Mouse (Mus musculus) naive thymus-derived CD4-positive, alpha-beta T cell, adult 2 months (primary cell): ENCODE results near the gene Adam15.

Experiments
- DNase-seq: peaks from one replicate; pipeline ENCODE4 v3.0.0-alpha.2; 2011; ENCODE audit warnings: low read depth

Adam15 gene

DNA sequence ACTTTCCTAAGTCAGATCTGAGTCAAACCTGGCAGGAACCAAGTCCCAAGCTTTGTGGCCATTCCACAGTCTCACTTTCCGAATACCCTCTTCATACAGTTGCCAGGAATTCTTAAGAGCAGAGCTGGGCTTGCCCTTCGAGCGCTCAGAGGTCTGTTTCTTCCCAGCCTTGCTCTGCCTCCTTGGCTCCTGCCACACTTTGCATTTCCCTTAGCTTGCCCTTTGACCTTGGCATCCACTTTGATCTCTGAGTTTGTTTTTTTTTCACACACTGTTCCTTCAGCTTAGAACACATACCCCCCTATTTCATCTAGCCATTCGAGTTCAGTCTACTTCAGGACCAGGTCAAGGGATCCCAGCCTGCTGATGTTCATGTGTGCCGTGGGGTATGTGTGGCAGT, 1.5 kb upstream of the Adam15 start:
- no peak for DNase-seq

DNA sequence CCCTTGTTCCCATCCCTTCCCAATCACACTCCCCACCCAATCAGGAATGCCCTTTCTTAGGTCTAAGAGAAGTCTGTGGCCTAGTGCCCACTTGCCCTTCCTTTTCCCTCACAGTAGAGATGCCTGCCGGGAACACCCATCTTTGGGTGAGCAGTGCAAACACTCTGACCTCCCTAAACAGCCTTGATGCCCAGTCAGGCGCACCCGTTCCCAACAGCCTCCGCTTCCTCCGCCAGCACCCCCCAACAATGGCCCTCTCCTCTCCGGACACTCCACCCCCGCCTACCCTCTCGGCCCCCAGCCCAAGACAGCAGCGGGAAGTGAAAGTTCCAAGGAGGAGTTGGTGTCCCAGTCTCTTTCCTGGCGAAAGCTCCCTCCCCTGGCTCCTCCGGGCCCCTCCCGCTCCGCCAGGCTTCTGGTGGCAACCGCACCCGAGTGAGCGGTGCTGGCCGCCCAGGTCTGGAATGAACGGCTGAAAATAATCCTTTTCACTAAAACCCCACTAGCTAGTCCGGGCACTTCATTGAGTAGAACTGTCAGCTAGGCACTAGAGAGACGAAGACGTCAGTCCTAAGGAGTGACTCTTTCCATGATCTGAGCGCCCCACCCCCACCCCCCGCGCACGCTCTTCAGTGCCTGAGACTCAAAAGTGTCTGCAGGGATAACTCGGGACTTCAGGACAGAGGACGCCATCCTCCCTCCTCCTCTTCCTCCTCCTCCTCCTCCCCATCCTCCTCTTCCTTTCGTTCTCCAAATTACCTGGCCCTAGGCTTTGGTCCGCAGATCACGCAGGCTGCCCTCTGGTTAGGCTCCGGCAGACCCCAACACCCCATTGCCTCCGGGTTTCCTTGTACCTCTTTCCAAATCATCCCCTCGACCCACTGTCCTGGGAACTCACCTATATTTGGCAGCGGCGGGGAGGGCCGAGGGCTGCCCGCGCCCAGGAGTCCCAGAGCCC, 606 bp downstream of the Adam15 start:
- peak; percentile 70 for DNase-seq

DNA sequence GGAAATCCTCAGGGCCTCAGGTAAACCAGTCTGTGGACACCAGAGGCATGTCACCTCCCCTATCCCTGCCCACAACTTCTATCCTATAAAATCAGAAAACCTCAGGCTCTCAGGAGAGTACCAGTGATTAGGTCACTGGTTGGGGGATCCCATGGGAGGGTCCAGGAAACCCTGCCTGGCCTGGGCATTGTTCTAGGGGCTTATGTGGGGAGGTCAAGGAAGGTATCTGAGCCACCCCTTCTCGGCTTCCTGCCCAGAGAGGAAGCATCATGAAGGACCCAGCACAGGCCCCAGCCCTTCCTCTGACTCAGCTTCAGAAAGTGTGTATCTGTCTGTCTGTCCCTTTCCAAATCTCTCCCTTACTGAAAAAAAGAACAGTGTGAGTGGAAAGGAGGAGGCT, 1.9 kb downstream of the Adam15 start:
- DNase-seq, result no peak

DNA sequence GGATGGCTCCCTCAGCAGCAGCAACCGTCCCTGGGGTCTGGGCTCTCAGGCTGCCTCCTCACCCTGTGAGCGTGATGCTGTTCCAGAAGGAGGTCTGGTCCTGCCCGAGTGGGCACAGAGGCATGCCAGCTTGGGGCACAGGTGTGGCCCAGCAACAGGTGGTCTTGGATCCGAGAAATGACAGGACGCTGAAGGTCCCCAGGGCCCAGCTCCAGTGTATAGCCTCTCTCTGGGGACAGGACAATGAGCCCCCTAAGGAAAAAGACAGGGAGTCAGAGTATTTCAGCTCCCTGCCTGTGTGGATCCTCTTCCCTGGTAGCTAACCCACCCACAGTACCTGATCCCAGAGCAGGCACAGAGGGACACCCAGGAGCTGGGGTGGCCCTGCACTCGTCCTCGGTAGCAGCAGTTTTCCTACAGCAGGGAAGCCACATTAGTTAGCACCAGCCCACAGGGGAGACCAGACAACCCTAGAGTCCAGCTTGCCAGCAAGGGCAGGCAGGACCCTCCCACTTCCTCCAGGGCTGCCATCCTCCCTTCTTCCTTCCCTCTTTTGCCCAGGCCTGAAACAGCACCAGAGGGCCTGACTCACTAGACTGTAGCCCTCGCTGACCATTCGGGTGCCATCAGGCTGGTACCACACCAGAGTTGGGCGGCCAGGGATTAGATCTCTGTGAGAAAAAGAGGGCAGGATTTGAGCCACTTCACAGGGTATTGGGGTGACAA, 2.8 kb downstream of the Adam15 start:
- DNase-seq, result no peak

DNA sequence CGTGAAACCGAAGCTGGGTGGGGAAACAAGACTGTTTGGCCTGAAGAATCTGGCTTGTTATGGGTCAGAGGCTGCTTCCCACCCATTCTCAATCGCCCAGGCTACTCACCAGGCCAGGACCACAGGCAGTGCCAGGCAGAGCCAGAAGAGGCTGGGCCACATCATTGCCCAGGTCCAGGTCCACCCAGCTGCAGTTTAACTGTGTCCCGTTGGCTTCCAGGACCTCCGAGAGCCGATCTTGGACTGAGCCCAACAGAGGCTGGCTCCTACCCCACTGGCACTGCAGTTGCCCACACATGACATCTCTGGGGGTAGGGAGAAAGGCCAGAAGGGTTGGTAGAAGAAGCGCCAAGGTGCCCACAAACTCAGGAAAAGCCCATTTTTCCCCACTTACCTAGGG, 6.5 kb downstream of the Adam15 start:
- DNase-seq, result no peak

DNA sequence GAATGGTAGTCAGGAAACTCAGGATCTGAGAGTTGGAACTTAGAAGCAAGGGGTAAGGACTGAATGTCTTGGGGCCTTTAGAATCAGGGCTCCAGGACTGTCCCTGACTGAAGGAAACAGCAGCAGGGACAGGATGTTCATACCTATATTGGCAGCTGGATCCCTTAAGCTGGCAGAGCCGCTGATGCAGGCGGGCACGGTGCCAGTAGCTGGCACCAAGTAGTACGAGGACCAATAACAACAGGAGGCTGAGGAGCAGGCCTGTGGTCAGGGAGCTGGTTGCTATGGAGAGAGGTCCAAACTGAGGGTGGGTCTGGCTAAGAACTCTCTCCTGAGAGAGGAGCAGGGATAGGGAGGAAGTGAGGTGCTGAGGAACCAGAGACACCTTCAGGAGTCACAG, 8.0 kb downstream of the Adam15 start:
- DNase-seq, result no peak

DNA sequence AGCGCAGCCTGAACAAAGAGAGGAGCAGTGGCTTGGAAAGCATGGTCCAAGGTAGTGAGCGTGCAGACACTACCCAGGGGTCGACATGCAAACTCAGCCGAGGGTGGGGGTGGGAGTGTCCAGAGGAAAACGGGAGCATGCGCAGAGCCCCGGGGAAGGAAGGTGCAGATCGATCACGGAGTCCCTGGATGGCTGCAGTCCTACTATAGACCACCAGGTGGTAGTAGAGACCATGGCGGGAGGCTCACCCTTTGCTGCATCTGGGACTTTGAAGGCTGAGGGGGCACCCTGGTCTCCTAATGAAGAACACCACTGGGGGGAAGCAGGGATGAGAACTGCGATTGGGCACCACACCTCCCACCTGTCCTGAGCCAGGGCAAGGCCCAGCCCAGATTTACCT, 9.3 kb downstream of the Adam15 start:
- peak; percentile 89 for DNase-seq

DNA sequence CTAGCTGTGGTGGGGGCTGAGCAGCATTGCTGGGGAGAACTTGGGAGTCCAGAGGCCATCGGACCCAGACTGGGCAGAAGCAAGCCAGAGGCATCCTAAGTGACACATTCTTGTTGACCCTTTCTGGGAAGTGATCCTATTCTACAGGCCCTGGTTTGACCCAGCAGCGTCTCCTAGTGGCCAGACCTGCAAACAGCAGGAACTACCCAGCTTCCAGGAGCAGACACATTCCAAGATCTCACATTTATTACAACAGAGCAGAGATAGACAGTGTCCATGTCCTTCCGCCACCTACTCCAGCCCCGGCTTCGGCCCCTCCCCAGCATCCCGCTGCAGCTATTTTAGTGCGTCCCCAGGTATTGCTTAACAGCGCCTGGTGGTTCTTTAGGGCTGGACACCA, 10.4 kb downstream of the Adam15 start:
- DNase-seq, result peak; percentile 80

DNA sequence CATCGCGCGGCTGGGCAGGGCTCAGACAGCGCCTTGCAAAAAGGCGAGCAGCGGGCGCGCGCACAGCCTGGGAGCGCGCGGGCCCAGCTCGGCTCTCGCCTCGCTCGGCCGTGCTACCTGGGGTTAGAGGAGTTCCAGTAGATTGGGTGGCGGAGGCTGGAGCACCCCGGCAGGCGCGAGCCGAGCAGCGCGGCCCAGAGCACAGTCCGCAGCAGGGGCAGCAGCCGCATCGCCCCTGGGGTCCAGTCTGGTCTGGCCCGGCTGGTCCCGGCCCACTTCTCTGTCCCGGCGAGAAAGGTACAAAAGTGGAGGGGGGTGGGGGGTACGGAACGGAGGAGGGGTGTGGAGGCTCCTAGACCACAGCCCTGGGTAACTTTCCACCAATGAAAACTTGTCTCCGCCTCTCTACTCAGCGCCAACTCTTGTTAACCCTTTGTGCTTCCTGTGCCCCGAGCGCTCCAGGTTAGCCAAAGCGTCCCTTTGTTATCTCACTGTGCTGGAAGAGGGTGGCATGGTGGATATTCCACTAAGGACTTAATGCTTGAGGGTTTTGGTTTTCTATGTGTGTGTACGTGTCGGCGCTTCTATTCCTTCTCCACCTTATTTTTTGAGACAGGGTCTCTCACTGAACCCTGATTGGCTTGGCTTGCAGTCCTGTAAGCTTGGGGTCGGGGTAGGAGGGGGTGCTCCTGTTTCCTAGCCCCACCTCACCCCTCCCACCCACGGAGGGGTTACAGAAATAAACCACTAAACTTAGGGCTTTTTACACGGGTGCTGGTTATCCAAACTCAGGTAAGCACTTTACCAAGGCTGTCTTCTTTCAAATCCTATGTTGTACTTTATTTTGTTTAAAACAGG, 11.8 kb downstream of the Adam15 start, which contains the start of gene Efna4:
Efna4 (minus strand) TSS at position 308 of the 858 bp plus-strand sequence.
- peak; percentile 69 for DNase-seq

DNA sequence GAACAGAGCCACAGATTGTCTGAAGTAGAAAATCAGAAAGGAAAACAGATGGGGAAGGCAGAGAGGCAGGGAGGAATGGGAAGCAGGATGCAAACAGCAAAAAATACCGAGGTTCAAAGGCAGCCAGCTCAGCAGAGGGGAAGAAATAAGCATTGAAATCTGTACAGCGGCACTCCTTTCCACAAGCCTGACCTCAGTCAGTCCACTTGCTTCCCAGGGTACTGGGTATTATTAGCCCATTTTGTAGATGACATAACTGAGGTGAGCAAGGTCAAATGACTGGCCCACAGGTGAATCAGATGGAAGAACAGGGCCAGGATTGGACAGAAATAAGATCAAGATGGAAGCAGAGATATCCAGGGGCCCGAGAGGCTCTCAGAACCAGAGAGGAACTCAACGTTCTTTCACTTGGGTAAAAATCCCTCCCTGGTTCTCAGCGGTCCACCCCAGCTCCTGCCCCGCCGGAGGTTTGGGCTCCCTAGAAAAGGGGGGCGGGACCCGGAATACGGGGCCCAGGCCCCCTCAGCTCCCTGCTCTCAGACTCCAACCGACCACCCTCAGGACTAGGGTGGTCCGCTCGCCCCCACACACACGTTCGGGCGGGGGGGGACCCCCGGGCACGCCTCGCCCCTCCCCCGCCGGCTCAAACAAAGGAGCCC, 12.6 kb downstream of the Adam15 start:
- DNase-seq, result no peak

DNA sequence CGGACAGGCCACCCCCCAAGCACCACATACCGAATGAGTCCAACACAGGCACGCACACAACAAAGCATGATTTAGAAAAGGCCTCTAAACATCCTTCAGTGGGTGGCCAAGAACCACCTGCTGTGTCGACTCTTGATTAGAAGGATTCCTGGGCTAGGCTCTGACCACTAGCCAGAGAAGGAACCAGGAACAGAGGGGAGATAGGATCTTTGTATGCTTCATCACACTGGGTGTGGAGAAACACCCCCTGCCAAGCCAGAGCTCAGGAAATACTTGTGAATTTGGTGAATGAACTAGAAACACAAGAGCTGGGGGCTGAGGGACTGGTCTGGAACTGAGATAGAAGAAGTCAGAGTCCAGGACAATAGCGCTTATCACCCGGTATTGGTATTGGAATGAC, 13.3 kb downstream of the Adam15 start:
- no peak for DNase-seq

DNA sequence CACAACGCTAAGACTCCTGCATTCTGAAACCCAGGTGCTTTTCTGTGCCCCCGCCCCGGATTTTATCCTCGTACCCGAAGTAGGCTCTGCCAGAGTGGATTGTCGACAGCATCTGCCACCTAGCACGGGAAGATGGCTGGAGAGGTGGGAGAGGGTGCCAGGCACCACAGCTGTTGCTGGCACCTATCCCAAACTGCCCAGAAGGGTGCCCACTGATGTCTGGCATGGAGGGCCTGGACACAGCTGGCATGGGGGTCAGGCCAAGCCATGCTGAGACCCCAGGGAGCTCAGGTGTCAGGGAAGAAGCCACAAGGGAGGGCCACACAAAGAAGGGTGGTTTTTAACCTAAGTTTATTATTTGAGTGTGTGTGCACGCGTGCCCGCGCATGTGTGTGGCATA, 16.7 kb downstream of the Adam15 start:
- DNase-seq, result no peak

DNA sequence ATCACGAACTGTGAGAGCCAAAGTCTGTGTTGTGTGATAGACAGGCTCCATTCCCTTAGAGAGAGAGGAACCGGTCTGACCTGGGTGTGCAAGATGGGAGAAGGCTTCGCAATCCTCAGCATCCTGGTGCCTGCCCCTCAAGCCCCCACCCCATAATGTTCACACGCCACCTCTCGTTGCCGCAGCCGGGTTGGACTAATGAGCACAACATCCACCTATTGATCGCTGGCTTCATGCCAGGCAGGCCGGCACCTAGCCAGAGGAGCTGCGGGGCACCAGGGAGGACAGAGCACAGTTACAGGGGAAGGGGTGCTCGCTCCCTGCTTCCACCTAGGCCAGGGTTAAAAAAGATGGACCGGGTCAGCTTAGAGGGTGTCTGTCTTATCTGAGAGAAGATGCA, 17.3 kb downstream of the Adam15 start:
- no peak for DNase-seq

DNA sequence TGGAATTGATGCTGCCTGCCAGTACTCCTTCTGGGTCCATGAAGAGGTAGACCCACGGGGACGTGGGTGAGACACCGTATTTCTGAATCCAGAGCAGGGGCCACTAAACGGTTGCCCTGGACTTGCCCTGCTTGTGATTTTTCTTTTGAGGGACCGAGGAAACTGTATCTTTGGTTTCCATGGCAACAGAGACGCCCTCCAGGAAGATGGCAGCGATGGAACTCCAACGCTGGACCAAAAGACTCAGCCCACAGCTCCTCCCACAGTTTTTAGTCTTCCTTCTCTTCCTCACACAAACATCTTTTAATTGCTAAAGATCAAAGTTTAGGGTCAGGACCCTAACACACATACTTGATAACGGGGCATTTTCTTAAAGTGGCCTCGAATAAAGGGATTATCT, 17.8 kb downstream of the Adam15 start:
- DNase-seq, result no peak

DNA sequence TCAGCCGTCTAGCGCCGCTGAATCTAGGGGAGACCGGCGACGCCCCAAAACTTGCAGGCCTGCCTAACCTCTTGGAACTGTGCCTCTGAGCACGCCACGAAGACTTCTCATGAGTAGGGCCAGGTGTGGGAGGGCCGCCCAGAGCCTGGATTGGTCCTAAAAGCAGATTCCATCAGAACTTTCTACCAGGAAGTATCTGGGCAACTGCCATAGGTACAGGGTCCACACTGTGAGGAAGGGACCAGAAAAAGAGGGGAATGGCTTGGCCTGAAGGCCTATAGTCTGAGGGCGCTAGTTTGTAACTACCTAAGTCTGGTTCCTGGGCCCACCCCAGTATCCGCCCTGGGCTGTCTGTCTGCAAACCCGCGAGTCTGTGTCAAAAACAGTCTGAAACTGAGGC, 18.2 kb downstream of the Adam15 start:
- no peak for DNase-seq

DNA sequence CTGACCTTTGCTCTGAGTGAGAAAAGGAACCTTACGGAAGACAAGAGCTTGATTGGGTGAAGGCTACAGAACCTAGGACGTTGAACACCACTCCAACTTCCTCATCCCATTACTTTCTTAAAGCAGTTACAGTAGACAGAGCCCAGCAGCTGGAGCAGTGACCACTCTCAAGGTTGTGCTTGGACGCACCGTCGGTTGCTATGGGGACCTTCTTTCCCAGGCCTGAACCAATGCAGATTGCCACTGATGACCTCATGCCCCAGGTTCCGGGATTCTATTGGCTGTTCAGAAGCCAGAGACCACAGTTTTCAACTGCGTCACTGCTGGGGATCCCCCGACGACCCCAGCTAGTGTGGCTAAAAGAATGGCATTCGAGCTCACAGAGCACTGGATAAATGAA, 18.8 kb downstream of the Adam15 start:
- no peak for DNase-seq

DNA sequence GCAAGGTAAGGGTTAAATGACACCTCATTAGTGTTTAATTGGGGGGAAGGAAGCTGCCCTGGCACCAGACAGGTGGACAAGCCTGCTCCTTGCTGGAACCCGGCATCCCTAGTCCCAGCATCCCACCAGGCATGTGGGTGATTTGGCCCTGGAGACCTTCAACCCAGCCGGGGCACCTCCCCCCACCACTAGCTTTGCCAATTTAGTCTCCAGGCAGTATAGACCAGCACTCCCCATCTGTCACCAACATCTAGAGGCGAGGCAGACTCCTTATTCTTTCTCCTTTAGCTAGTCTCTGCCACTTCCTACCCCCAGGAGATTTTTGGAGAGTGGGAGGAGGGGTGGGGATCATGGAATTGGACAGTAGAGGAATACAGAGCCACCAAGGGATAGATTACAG, 19.4 kb downstream of the Adam15 start:
- no peak for DNase-seq

DNA sequence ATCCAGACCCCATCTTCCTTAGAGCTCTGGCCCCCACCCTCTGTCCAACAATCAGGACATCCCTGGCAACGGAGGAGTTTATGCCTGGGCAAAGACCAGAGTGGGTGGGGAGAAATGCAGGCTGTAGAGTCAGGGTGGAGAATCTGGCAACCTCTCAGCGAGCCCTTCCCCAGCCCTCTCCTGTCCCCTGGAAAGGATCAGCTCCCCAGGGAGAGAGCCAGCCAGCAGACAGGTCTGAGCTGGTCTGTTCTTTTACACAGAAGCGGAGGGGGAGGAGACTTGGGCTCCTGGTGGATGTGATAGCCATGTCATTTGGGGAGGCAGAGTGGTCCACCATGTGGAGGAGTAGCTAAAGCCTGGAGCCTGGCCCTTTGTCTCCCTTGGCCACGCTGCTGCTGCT, 21.2 kb downstream of the Adam15 start:
- DNase-seq, result no peak

DNA sequence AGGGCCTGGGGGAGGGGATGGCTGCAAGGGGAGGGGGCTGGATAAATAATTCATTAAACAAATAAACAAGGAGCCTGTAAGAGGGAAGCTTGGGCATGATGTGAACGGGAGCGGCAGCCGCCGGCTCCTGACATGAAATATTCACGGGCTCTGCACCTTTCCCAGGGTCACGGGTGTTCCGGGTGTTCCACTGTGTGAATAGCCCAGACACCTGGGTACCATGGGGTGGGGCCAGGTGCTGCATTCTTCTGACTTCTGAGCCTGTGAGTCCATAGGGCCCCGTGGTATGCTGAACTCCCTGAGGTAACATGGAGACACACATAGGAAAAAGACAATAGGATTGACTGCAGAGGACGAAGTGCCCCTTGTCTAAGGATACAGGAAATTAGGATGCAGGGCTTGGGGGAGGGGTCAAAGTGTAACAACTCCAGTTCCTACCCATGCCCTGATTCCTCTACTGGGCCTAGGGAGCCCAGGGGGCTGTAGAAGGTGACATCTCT, 22.4 kb downstream of the Adam15 start:
- no peak for DNase-seq

DNA sequence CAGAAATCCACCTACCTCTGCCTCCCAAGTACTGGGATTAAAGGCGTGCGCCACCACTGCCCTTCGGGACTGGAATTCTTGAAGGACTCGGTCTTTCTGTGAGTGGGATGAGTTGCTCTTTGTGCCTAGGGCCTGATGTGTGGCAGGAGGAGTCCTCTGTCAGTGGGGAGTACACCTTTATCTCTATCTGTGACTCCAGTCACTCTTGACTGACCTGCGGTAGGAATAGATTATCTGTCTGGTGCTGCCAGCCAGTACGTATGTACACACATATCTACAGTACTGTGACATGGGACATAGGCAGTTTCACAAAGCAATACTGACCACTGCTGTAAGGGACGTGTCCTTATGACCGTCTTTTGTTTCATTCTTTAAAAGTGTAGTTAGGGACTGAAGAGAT, 23.9 kb downstream of the Adam15 start:
- DNase-seq, result no peak

DNA sequence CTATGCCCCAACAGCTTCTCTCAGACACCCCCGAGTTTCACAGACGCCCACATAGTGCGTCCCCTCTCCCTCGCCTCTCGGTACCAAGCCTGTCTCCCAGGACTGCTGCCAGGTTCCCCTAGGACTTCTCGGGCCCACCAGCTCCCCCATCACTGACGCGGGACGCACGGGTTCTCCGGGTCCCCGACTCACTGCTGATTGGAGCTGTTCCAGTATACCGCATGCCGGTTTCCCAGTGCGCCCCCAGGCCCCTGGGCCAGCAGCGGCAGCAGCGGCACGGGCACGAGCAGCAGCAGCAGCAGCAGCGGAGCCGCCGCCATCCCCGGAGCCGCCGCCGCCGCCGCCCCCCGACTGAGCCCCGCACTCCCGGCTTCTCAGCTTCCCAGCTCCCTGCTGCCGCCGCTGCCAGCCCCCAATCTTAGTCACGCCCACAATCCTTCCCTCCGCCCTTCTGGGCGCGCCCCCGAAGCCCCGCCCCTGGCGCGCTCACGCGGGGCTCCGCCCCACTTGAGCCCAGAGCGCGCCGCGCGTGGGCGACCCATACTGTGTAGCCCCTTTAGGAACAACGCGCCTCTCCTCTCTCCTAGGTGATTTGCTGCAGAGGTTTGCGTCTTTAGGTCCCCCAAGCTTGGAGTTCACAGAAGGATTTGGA, 27.2 kb downstream of the Adam15 start, which contains the start of gene Efna3:
Efna3 (minus strand) TSS at position 452 of the 652 bp plus-strand sequence.
- peak; percentile 53 for DNase-seq
